Mouse (Mus musculus): ENCODE data around the gene Tgfbr3. TPM values are rescaled to one million over a fixed set of nuclear protein-coding genes. Genes with fewer than 3 reads are reported as not detected.

Gene Tgfbr3
- polyA plus RNA-seq, 1 experiment from 2014 or later = 12.4 TPM

GRCm38 (mm10) chr5:107147951-107148766 is 141.3 kb downstream of the Tgfbr3 start:
- Histone ChIP-seq H3K9ac (ENCODE audit: low read length) (no peak overlapping the region), H3K36me3 (ENCODE audit: control insufficient read depth, insufficient read depth, low read length) (no peaks in the 10 kb centered on the region), H3K9me3 (ENCODE audit: control insufficient read depth, low read length) (no peaks in the 10 kb centered on the region), H3K4me1 (ENCODE audit: control insufficient read depth, insufficient read depth, low read length) (peaks cover 20% of the 10 kb centered on the region), H3K27ac (replicated peaks; ENCODE audit: low read depth, low read length) (no peak overlapping the region), H3K4me2 (ENCODE audit: low read depth, severe bottlenecking) (no peak overlapping the region), H3K27me3 (ENCODE audit: control insufficient read depth, insufficient read depth, low read length) (no peaks in the 10 kb centered on the region), H3K4me3 (ENCODE audit: low read depth, low read length) (no peak overlapping the region)
- no peak for ATAC-seq (ENCODE audit: insufficient number of reproducible peaks, low FRiP score, low TSS enrichment, low read depth)
- 45% methylated on average over 13 of the region's 13 CpGs for WGBS
- DNase-seq (ENCODE audit: low spot score) = peak; percentile 44

- H3K9ac ChIP-seq (ENCODE audit: low read length) = no peak overlapping the region
- H3K27ac ChIP-seq (replicated peaks; ENCODE audit: low read depth, low read length) = no peak overlapping the region
- H3K4me3 ChIP-seq (ENCODE audit: low read depth, low read length) = no peak overlapping the region
- H3K9me3 ChIP-seq (ENCODE audit: control insufficient read depth, low read length) = no peaks in the 10 kb centered on the region
- peaks cover 20% of the 10 kb centered on the region for H3K4me1 ChIP-seq (ENCODE audit: control insufficient read depth, insufficient read depth, low read length)
- ATAC-seq (ENCODE audit: insufficient number of reproducible peaks, low FRiP score, low TSS enrichment, low read depth) (no peak), DNase-seq (ENCODE audit: low spot score) (no peak)
- H3K4me2 ChIP-seq (ENCODE audit: low read depth, severe bottlenecking) = no peak overlapping the region
- H3K36me3 ChIP-seq (ENCODE audit: control insufficient read depth, insufficient read depth, low read length) = no peaks in the 10 kb centered on the region
- no peaks in the 10 kb centered on the region for H3K27me3 ChIP-seq (ENCODE audit: control insufficient read depth, insufficient read depth, low read length)
Measured at GRCm38 (mm10) chr5:107147413-107147812, 142.0 kb downstream of the Tgfbr3 start.

GRCm38 (mm10) chr5:107146111-107146616 is 143.3 kb downstream of the Tgfbr3 start:
- DNase-seq (ENCODE audit: low spot score) = no peak
- no peak overlapping the region for H3K4me3 ChIP-seq (ENCODE audit: low read depth, low read length)
- peaks cover 9% of the 10 kb centered on the region for H3K4me1 ChIP-seq (ENCODE audit: control insufficient read depth, insufficient read depth, low read length)
- no peak for ATAC-seq (ENCODE audit: insufficient number of reproducible peaks, low FRiP score, low TSS enrichment, low read depth)
- no peaks in the 10 kb centered on the region for H3K27me3 ChIP-seq (ENCODE audit: control insufficient read depth, insufficient read depth, low read length)
- WGBS = 79% methylated on average over 11 of the region's 11 CpGs
- no peak overlapping the region for H3K9ac ChIP-seq (ENCODE audit: low read length)
- H3K4me2 ChIP-seq (ENCODE audit: low read depth, severe bottlenecking) = no peak overlapping the region
- H3K9me3 ChIP-seq (ENCODE audit: control insufficient read depth, low read length) = no peaks in the 10 kb centered on the region
- H3K27ac ChIP-seq (replicated peaks; ENCODE audit: low read depth, low read length) = no peak overlapping the region
- no peaks in the 10 kb centered on the region for H3K36me3 ChIP-seq (ENCODE audit: control insufficient read depth, insufficient read depth, low read length)

GRCm38 (mm10) chr5:107145125-107145524 is 144.3 kb downstream of the Tgfbr3 start:
- WGBS = 89% methylated on average over 4 of the region's 4 CpGs
- H3K4me1 ChIP-seq (ENCODE audit: control insufficient read depth, insufficient read depth, low read length) = peaks cover 4% of the 10 kb centered on the region; the same call in 1 of the 2 replicates
- no peaks in the 10 kb centered on the region for H3K9me3 ChIP-seq (ENCODE audit: control insufficient read depth, low read length)
- ATAC-seq (ENCODE audit: insufficient number of reproducible peaks, low FRiP score, low TSS enrichment, low read depth) = no peak
- H3K36me3 ChIP-seq (ENCODE audit: control insufficient read depth, insufficient read depth, low read length) = no peaks in the 10 kb centered on the region
- no peak overlapping the region for H3K4me2 ChIP-seq (ENCODE audit: low read depth, severe bottlenecking)
- no peaks in the 10 kb centered on the region for H3K27me3 ChIP-seq (ENCODE audit: control insufficient read depth, insufficient read depth, low read length)
- no peak overlapping the region for H3K4me3 ChIP-seq (ENCODE audit: low read depth, low read length)
- H3K9ac ChIP-seq (ENCODE audit: low read length) = no peak overlapping the region
- no peak overlapping the region for H3K27ac ChIP-seq (replicated peaks; ENCODE audit: low read depth, low read length)
- DNase-seq (ENCODE audit: low spot score) = no peak

GRCm38 (mm10) chr5:107144263-107144843 is 145.1 kb downstream of the Tgfbr3 start:
- no peaks in the 10 kb centered on the region for H3K27me3 ChIP-seq (ENCODE audit: control insufficient read depth, insufficient read depth, low read length)
- H3K9me3 ChIP-seq (ENCODE audit: control insufficient read depth, low read length) = no peaks in the 10 kb centered on the region
- DNase-seq (ENCODE audit: low spot score) (no peak), ATAC-seq (ENCODE audit: insufficient number of reproducible peaks, low FRiP score, low TSS enrichment, low read depth) (no peak)
- no peak overlapping the region for H3K4me3 ChIP-seq (ENCODE audit: low read depth, low read length)
- 67% methylated on average over 9 of the region's 9 CpGs for WGBS
- H3K4me2 ChIP-seq (ENCODE audit: low read depth, severe bottlenecking) = no peak overlapping the region
- H3K27ac ChIP-seq (replicated peaks; ENCODE audit: low read depth, low read length) = no peak overlapping the region
- H3K4me1 ChIP-seq (ENCODE audit: control insufficient read depth, insufficient read depth, low read length) = no peaks in the 10 kb centered on the region
- no peak overlapping the region for H3K9ac ChIP-seq (ENCODE audit: low read length)
- no peaks in the 10 kb centered on the region for H3K36me3 ChIP-seq (ENCODE audit: control insufficient read depth, insufficient read depth, low read length)

GRCm38 (mm10) chr5:107143406-107143805 is 146.0 kb downstream of the Tgfbr3 start:
- WGBS = 88% methylated on average over 5 of the region's 5 CpGs
- Histone ChIP-seq H3K4me1 (ENCODE audit: control insufficient read depth, insufficient read depth, low read length) (no peaks in the 10 kb centered on the region), H3K9ac (ENCODE audit: low read length) (no peak overlapping the region), H3K36me3 (ENCODE audit: control insufficient read depth, insufficient read depth, low read length) (no peaks in the 10 kb centered on the region), H3K4me2 (ENCODE audit: low read depth, severe bottlenecking) (no peak overlapping the region), H3K9me3 (ENCODE audit: control insufficient read depth, low read length) (no peaks in the 10 kb centered on the region), H3K27ac (replicated peaks; ENCODE audit: low read depth, low read length) (no peak overlapping the region), H3K4me3 (ENCODE audit: low read depth, low read length) (no peak overlapping the region), H3K27me3 (ENCODE audit: control insufficient read depth, insufficient read depth, low read length) (no peaks in the 10 kb centered on the region)
- ATAC-seq (ENCODE audit: insufficient number of reproducible peaks, low FRiP score, low TSS enrichment, low read depth) (no peak), DNase-seq (ENCODE audit: low spot score) (no peak)

GRCm38 (mm10) chr5:107142791-107143190 is 146.6 kb downstream of the Tgfbr3 start:
- Histone ChIP-seq H3K4me2 (ENCODE audit: low read depth, severe bottlenecking) (no peak overlapping the region), H3K9me3 (ENCODE audit: control insufficient read depth, low read length) (no peaks in the 10 kb centered on the region), H3K4me1 (ENCODE audit: control insufficient read depth, insufficient read depth, low read length) (no peaks in the 10 kb centered on the region), H3K27ac (replicated peaks; ENCODE audit: low read depth, low read length) (no peak overlapping the region), H3K9ac (ENCODE audit: low read length) (no peak overlapping the region), H3K27me3 (ENCODE audit: control insufficient read depth, insufficient read depth, low read length) (no peaks in the 10 kb centered on the region), H3K4me3 (ENCODE audit: low read depth, low read length) (no peak overlapping the region), H3K36me3 (ENCODE audit: control insufficient read depth, insufficient read depth, low read length) (no peaks in the 10 kb centered on the region)
- DNase-seq (ENCODE audit: low spot score) (no peak), ATAC-seq (ENCODE audit: insufficient number of reproducible peaks, low FRiP score, low TSS enrichment, low read depth) (no peak)
- 91% methylated on average over 5 of the region's 5 CpGs for WGBS

GRCm38 (mm10) chr5:107141375-107141774 is 148.1 kb downstream of the Tgfbr3 start:
- 87% methylated on average over 5 of the region's 5 CpGs for WGBS
- H3K4me2 ChIP-seq (ENCODE audit: low read depth, severe bottlenecking) = no peak overlapping the region
- no peak overlapping the region for H3K4me3 ChIP-seq (ENCODE audit: low read depth, low read length)
- no peaks in the 10 kb centered on the region for H3K4me1 ChIP-seq (ENCODE audit: control insufficient read depth, insufficient read depth, low read length)
- no peaks in the 10 kb centered on the region for H3K9me3 ChIP-seq (ENCODE audit: control insufficient read depth, low read length)
- H3K9ac ChIP-seq (ENCODE audit: low read length) = no peak overlapping the region
- ATAC-seq (ENCODE audit: insufficient number of reproducible peaks, low FRiP score, low TSS enrichment, low read depth) (no peak), DNase-seq (ENCODE audit: low spot score) (no peak)
- H3K27ac ChIP-seq (replicated peaks; ENCODE audit: low read depth, low read length) = no peak overlapping the region
- no peaks in the 10 kb centered on the region for H3K27me3 ChIP-seq (ENCODE audit: control insufficient read depth, insufficient read depth, low read length)
- peaks cover 7% of the 10 kb centered on the region for H3K36me3 ChIP-seq (ENCODE audit: control insufficient read depth, insufficient read depth, low read length)
